Mouse (Mus musculus) cerebellum, adult 2 months (tissue): Measurements from ENCODE around the gene Gm49486.

Experiments used
- CTCF ChIP-seq: fragments of 200-500 bp; IDR thresholded peaks from 2 replicates; pipeline ENCODE4 v1.5.1; 2011; ENCODE audit warnings: low read depth, mild to moderate bottlenecking, control low read depth, low read length, moderate library complexity, borderline replicate concordance; ENCODE audit not compliant: insufficient read depth
- POLR2A ChIP-seq: fragments of 200-500 bp; IDR thresholded peaks from 2 replicates; pipeline ENCODE4 v1.6.1; 2011; ENCODE audit warnings: low read length, control low read depth, borderline replicate concordance; ENCODE audit not compliant: insufficient read depth

DNA sequence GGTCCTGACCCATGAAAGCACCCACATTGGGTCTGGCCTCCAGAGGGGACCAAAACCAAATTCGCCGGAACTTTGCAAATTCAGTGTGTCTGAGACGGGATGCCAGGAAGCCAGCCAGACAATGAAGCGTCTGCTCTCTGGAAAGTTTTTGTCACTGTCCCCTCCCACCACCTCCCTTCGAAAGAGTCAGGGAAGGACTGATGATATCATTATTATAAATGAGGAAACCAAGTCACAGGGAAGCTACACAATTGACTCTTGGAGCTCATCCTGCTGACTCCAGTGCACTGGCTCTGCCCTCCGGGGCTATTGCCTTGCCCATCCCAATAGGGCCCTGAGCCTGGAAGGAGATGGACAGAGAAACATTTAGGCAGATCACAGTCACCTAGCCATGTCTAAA is 15.6 kb upstream of the Gm49486 start:
- TF ChIP-seq POLR2A: no peak
- TF ChIP-seq CTCF: no peak
